Mouse (Mus musculus): ENCODE results near the gene Tmem110.
A peak's percentile ranks its signal among the peaks of the same experiment; 100 is the strongest.

The Tmem110 gene

DNA sequence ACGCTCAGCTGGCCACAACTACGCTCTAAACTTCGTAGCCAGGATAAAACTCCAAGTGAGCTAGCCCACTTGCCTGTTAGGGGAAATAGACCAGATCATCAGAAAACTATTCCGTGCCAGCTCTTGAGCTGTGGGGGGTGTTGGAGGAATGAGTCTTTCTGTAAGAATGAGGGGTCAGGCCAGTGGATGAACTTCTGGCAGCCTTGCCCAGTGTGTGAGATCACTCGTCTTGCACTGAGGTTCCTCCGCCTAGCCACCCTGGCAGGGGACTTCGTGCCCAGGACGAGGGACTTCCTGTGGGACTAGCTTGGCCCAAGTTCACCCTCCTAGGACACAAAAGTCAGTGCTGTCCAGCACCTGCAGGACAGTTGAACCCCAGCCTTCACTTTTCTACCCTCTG is 78.9 kb downstream of the Tmem110 start:
- no peak for DNase-seq

GRCm38 (mm10) chr14:30906001-30906400 is 80.6 kb downstream of the Tmem110 start:
- no peak for DNase-seq

DNA sequence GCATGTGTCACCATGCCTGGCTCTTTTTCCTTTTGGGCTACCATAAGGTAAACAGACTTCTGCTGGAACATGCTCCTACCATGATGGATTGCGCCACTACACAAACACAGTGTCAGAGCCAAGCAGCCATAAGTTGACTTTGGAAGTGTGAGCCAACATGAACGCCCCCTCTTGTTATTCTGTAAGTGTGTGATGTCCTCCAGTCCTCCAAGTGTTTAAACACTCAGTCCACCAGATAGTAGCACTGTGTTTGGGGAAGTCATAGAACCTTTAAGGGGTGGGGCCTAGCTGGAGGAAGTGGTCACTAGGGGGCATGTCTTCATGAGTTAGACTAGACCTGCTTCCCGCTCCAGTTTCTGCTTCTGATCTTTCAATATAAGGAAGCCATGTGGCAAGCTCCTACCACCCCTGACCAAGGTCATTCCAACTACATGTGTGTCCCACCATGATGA is 82.5 kb downstream of the Tmem110 start:
- no peak for DNase-seq

DNA sequence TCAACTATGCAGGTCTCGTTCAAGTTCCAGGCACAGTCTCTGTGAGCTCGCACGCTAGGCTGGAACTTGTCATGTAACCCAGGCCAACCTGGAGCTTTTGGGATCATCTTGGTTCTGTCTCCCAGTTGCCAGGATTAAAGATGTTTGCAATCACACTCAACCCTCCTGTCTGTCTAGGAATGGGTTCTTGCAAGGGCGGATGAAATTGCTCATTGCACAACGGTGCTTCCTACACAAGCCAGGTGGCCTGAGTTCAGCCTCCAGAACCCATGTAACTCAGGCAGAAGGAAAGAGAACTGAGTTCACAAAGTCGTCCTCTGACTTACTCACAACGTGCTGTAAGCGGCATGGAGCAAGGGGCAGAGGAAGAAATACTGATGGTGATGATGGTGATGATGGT is 85.8 kb downstream of the Tmem110 start:
- no peak for DNase-seq

GRCm38 (mm10) chr14:30912641-30913040 is 87.3 kb downstream of the Tmem110 start:
- DNase-seq, result no peak

DNA sequence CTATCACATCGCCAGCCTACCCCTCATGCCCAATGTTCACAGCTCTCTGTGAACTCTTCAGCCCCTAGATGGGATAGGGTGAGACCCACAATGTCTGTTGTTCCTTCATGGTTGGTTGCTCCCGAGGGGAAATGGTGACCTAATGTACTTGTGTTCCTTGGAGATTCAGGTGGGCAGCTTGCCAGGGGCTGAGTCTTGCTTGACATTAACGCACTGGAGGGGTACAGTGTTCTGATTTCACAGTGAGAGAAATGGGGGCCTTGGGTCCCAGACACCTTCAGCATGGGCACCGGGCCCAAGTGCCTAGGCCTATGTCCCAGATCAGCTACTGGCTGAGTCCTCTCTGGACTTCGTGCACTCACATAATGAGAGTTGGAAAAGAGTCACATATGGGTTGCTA is 88.0 kb downstream of the Tmem110 start:
- peak in 1 of 2 experiments; percentile 19 for DNase-seq

DNA sequence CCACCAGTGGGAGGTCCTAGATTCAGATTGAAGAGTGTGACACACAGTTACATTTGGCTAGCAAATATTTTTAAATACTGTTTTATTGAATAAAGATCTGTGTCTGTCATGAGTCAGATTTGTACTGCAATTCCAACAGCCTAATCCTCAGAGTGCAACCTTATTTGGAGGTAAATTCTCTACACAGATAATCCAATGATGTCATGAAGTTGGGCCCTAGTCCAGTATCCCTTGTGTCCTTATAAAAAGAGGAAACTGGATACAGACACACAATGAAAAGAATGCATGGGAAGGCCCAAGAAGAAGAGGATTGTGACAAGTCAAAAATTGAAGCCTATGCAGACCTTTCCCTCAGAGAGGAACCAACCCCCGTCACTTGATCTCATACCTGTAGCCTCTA is 91.1 kb downstream of the Tmem110 start:
- no peak for DNase-seq

- no peak for DNase-seq
These were observed 96.8 kb downstream of the Tmem110 start for GRCm38 (mm10) chr14:30922053-30922670.

DNA sequence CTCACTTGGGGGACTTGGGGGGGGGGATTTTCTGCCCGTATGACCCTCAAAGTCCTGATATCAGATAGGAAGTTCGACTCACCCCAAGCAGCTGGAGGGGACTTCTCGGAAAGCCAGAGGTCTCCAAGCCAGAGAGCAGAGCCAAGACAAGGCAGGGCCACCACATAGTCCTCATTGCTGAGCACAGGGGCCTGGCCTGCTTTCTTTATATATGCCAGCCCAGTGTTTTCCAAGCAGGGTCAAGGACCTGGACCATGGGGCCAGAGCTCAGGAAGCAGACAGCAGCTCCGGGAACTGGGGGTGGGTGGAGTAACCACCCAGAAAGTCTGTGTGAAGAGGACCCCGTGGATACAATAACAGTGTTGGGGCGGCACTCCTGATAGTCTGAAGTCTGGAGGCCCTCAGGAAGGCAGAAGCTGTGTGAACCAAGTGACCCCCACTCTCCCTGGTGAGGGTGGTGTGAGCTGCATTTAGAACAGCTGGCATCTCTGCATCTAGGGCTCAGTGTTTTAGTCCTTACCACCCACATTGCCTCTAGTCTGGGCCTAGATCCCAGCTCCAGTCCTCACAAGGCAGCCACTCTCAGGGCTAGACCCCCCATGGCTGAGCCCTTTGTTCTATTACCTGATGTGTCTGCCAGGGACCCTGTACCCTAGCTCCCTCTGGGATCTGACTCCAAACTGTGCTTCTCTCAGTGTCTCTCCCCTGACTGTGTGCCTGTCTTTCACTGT is 98.2 kb downstream of the Tmem110 start, which contains the start of gene Itih3:
Gene Itih3, minus strand, starts transcription at position 386 of the 731 bp plus-strand sequence.
- DNase-seq, result peak; percentile 8 to 29

DNA sequence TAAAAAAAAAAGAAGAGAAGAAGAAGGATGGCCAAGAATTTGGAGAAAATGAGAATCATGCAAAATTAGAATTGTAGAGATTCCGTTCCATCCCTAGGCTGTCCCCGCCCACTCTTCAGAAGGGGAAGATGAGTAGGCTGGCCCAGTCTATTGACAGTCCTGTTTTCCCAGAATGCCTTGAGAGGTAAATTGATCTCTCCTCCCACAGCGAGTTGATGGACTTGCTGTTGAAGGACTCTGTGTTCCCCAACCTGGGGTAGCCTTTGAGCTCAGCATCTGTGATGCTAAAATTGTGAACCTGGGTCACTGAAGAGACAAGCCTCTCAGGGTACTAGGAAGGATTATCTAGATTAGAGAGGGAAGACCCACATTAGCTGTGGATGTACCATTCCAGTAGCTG is 100.1 kb downstream of the Tmem110 start:
- no peak for DNase-seq
